Mouse (Mus musculus): ENCODE data around the gene Szt2. TPM values are rescaled to one million over a fixed set of nuclear protein-coding genes. Genes with fewer than 3 reads are reported as not detected.

The Szt2 gene
- total RNA-seq, 2 experiments from 2014 or later = 11.3 to 13.1 TPM

DNA sequence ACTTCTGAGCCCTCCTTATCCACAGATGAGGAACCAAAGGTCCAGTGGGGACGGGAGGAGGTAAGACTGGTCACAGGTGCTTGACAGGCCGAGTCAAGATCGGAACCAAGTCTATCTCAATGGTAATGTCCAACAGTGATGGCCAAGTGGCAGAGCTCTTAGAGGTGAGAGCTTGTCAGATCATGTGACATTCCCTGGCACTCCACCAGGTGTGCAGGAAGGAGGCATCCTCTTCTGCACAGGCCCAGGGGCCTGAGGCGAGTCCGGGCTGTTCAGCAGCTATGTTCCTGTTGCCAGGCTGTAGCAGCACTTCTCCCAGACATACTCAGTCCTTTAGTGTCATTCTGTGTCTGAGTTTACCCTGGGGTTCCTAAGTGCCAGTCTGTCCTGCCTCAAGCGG, 46.2 kb downstream of the Szt2 start:
- intact Hi-C loops (cut with DNase I) = no loop called here
- no peak for DNase-seq (ENCODE audit: low spot score)

DNA sequence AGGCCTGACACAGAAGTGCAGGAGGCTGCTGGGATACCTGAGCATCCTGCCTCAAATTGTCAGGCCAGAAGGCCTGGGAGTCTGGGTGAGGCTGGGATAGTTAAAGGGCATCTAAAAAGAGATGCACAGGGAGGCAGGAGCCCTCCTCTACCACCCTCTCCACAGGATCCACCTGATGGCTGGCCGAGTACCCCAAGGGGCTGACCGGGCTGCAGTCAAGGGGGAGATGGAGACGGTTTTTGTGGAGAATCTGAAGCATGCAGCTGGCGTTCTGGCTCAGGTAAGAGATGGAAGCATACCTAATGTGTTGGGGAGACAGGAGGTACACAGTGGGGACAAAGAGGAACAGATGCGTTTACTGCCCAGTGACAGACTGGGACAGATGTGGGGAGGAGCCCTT, 47.6 kb downstream of the Szt2 start:
- intact Hi-C loops (cut with DNase I) = no loop called here
- DNase-seq (ENCODE audit: low spot score) = no peak

DNA sequence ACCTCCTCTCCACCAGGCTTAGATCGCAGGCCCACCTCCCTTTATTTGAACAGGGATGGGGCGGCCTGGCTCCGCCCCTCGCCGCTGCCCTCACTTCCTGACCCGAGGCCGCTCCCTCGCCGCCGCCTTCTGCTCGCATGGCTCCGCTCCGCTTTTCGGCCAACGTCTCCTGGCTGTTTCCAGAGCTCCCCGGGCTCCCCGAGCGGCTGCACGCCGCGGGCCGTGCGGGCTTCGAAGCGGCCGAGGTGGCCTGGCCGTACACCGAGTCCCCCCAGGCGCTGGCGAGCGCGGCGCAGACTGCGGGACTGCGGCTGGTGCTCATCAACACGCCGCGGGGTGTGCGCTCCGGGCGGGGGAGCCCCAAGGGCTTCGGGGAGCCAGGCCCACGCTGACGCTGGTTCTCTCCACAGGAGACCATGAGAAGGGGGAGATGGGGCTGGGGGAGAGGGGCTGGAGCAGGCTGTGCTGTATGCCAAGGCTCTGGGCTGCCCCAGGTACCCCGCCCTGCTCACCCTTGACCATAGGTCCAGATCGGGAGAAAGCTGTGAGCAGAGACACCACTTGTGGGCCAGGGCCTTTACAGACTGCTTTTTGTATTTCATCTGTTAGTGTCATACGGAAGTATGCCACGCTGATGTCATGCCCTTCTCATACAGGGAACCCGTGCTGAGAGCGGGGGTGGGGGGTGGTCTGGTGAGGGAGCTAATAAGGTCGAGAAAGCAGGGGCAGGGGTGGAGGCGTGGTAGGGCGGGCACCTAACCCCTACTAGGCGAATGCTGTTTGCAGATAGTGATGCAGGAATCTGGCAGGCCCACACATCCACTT, 49.0 kb downstream of the Szt2 start:
- DNase-seq (ENCODE audit: low spot score) = peak; percentile 53
- intact Hi-C loops (cut with DNase I) = no loop called here

DNA sequence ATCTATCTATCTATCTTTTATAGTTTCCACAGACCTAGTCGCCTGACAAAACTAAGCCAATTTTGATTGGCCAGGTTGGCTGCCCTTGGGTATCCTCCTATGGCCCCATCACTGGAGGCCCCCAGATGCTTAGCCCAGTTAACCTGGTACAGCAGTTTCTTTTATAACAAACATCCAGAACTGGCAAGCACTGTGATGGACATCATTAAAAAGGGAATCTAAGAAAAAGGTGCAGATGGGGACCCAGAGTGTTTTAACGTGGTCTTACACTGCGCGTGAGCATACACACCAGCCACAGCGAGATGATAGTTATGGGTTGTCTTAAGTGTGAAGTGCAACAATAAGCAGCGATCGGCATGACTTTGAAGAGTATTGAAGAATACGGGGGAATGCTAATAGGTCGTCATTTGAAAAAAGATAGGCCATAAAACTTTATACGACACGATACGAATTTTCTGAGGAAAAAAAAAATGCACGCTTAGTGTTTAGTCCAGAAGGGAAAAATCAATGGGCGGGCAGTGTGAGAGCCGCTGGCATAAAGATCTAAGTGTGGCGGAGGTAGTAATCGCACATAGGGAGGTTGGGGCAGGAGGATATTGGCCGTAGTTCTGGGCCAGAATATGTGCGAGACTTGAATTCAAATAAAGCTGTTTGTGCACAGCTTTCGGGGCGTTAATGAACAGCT, 49.7 kb downstream of the Szt2 start:
- no peak for DNase-seq (ENCODE audit: low spot score)
- intact Hi-C loops (cut with DNase I) = no loop called here

DNA sequence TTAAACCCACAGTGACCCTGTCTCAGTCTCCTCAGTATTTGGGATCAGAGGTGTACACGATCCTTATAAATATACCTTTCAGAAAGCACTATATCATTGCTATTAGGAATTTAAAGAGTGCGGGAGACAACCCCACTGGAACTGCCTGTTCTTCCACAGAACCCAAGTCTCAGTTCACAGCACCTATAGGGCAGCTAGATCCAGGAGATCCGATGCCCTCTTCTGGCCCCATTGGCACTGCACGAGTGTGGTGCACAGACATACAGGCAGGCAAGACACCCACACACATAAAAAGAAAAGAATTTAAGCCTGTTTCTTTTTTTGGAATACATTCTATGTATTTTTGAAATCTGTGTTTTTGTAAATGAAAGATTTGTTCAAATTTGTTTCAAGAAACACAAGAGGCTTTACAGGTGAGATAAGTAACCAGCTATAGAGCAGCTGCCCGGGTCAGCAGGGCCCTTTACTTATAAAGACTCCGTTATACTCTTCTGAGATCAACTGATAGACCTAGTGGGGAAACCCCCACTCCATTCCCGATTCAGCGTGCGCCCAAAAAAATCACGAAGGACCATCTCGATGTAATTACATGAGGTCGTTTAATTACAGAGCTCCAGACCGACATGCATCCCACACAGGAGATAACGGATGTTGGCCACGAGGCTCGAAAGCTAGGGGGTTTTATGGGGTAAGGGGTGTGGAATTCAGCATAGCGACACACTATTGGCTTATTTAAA, 50.7 kb downstream of the Szt2 start:
- intact Hi-C loops (cut with DNase I) = no loop called here
- DNase-seq (ENCODE audit: low spot score) = no peak

DNA sequence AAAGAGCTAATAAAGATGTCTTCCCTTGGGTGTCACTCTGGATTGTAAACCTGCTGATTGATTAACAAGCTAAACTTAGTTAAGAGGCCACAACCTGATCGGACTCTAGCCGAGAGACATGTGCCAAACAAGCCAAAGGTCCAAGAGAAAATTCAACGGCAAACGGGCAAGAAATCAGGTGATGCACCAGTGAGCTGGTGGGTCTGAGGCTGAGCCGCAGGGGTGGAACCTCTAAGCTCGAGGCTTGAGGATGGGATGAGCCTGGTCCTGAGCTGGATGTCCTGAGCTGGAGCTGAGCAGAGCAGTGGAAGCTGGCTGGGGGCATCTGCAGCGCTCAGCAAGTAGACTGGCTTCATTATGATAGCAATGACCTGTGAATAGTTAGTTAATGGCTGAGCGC, 51.6 kb downstream of the Szt2 start:
- no peak for DNase-seq (ENCODE audit: low spot score)
- intact Hi-C loops (cut with DNase I) = no loop called here

DNA sequence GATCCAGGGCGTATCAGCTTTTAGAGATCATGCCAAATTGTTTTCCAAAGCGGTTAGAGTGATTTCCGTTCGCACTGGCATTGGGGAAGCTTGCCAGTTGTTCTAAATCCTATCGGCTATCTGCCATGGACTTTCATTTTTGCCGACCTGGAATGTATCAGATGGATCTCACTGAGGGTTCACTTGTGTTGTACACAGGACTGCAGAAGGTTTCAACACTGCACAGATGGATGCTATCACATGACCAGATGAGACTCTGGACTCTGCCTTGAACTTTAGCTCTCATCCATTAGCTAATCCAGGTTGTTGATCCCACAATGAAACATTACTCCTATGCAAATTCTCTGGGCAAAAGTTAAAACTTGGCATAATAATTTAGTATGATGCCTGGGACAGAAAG, 52.3 kb downstream of the Szt2 start:
- intact Hi-C loops (cut with DNase I) = no loop called here
- DNase-seq (ENCODE audit: low spot score) = no peak

DNA sequence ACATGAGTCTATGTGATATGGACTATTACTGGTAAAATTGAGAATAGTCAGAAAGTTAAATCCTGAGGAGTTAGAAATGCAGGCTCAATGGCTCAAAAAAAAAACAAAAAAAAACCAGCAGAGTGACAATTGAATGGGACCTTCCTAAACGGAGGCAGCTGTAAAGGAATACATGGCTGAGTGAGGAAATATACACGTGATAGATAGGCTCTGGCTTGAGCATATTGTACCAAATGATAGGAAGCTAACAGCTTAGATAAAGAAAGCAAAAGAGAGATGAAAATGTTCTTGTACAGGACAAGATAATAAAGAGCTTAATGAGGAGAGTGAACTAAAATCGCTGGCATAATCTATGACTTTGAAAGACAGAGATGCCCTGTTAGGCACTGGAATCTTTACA, 54.8 kb downstream of the Szt2 start:
- intact Hi-C loops (cut with DNase I) = no loop called here
- DNase-seq (ENCODE audit: low spot score) = no peak

DNA sequence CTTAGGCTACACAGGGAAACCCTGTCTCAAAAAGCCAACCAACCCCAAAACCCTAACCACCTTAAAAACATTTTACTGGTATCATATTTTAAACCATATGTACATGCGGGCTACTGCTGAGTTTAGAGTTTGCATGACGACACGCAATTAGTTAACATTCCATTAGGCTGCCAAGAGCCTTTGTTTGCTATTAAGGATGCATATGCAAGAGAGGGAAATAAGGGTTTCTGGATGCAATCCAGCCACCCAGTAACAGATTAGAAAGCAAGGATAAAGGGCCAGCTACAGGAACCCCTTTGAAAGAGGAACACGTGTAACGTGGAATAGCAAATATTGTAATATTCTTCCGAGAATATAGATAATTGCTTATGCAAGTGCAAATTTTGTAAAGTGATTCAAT, 55.4 kb downstream of the Szt2 start:
- intact Hi-C loops (cut with DNase I) = no loop called here
- DNase-seq (ENCODE audit: low spot score) = no peak

DNA sequence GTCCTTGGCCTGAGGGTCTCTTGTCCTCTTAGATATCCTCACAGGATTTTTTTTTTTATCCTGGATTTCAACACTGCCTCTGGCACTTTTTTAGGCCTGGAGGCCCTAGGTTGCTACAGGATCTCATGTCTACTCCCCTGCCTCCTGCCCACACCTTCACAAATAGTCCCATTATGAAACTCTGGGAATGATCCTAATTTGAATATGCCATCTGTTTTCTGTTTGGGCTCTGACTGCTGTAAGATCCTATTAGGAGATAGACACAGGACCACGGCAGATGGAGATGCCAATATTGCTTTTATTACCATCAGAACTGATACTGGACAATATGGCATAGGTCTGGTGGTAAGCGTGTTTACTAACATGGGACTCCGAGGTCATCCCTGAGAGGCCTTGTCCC, 57.2 kb downstream of the Szt2 start:
- no peak for DNase-seq (ENCODE audit: low spot score)
- intact Hi-C loops (cut with DNase I) = no loop called here

DNA sequence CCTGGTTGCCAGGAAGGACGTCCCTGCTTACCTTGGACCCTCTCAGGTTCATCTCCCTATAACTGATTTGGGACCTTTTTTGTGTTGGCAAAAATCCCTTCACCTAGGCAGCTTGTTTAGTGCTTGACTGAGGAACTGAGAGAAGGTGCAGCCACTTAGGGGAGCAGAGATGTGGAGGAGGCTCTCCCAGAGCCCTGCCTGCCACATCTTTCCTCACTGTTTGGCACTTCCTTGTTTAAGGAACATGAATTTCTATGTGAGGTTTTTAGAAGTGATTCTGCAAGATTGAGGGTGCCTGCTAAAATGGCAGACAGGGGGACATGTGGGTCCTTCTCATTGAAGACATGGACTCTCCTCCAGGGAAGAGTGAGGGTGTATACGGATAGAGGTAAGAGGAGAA, 58.2 kb downstream of the Szt2 start:
- intact Hi-C loops (cut with DNase I) = no loop called here

DNA sequence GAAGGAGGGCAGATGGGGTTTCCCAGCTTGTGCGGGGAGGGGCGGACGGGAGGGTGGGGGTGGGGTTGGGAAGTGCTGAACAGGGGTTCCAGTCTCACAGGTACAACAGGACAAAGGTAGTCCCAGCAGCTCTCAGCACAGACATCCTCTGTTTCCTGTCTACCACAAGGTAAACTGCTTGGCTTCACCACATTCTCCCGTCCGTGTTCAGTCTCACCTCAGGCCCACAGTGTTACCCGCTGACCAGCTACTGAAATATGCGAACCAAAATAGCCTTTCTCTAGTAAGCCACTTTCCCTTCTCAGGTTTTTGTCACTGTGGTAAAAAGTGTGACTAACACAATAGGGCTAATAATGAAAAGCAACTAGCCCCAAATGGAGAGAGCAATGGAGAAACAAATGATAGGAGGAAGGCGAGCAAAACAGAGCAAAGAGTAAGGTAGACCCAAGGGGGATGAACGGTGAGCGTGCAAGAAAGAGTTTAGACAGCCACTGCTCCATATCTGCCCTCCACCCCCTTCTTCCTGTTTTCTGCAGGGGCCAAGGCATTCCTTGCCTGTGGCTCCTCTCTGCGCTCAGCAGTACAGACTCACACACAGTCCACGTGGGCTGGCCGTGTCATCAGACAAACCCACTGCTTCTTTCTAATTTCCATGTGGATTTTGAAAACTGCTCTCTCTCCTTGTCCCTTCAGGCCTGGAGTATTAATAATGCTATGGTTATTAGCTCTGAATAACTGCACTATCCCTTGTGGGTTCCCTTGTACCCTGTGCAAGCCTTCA, 61.4 kb downstream of the Szt2 start:
- no peak for DNase-seq (ENCODE audit: low spot score)

More for the DNA sequence above, 58.2 kb downstream of the Szt2 start:
- DNase-seq (ENCODE audit: low spot score) = no peak

DNA sequence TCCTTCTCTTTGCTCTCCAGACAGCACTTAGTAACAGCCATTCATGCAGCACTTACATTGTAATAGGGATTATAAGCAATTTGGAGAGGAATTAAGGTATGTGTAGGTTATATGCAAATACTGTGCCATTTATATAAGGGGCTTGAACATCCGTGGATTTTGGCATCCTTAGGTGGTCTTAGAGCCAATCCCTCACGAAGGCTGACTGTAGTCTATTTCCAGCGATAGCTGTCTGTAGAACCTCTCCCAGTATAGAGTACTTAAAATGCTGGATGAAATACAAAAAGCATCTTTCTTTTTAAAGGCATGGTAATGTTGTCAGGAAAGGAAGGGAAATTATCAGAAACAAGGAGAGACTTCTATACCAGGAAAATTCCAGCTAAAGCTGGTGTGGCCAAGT, 67.6 kb downstream of the Szt2 start:
- no peak for DNase-seq (ENCODE audit: low spot score)
- intact Hi-C loops (cut with DNase I) = no loop called here

More for the DNA sequence above, 61.4 kb downstream of the Szt2 start:
- intact Hi-C loops (cut with DNase I) = no loop called here

DNA sequence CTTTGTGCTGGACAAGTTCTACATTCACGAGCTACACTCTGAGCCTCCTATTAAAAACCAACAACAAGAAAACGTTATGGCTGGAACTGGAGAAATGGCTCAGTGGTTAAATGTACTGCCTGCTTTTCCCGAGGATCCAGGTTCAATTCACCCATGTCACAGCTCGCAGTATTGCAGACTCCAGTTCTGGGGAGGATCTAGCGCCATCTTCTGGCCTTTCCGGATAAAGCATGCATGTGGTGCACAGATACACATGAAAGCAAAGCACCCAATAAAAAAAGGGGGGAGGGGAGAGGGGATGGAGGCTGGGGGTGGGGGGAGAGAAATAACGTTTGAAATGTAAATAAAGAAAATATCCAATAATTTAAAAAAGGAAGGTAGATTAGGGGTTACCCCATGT, 72.4 kb downstream of the Szt2 start:
- no peak for DNase-seq (ENCODE audit: low spot score)
- intact Hi-C loops (cut with DNase I) = no loop called here

DNA sequence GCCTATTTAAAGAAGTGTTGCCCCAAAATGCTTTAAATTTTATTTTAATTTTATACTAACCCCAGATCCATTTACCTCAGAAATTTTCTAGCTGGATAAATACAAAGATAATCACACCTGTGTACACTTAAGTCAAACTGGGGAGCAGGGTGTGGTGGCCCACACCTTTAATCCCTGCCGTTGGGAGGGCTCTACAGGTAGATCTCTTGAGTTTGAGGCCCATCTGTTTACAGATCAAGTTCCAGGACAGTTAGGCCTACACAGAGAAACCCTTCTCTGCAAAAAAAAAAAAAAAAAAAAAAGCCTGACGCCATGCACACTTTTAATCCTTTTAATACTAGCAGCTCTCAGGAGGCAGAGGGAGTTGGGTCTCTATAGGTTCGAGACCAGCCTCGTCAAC, 73.1 kb downstream of the Szt2 start:
- intact Hi-C loops (cut with DNase I) = no loop called here
- no peak for DNase-seq (ENCODE audit: low spot score)

DNA sequence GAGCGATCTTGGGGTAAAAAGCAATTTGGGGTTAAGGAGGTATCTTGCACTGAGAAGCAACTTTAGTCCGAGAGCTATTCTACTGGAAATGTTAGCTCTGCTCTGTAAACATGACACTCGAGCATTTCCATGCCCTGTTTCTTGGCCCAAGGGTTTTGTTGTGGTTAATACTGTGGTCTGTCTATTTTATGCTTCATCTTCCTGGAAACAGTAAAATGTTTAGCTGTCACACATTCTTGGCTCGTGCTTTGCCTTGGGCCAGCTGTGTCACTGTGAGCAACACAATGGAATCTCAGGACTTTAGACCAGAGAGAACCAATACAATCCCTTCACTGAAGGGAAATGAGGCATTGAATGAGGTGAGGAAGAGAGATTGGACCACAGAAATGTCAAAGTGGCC, 77.3 kb downstream of the Szt2 start:
- intact Hi-C loops (cut with DNase I) = no loop called here
- no peak for DNase-seq (ENCODE audit: low spot score)

DNA sequence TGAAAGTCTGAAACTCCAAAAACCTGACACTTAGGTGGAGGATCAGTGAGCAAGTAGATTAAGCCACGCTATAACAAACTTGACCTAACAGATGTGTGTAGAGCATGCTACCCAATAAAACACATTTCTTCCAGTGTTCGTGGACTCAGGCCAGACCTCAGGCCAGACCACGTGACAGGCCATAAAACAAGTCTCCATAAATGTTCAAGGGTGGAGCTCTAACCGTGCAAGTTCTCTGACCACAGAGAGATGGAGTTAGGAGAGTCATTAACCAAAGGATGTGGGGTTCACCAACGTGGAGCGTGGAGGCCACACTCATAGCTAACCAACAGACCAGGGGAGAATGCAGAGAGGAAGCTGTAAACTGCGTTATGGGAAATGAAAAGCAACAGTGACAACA, 82.6 kb downstream of the Szt2 start:
- no peak for DNase-seq (ENCODE audit: low spot score)
- intact Hi-C loops (cut with DNase I) = no loop called here

DNA sequence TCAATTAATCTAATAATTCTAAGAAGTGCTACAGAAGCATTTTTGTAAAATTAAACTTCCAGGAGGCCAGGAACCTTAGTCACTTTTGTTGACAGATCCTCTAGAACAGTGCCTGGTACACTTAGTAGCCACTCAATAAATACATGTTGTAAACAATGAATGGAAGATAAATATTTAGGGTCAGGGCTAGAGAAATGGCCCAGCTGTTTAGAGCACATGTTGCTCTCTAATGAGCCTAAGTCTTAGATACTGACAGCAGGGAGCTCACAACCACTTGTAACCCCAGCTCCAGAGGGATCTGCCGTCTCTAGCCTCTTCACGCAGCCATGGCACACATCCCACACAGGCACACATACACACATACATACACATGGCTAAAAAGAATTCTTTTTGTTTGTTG, 88.4 kb downstream of the Szt2 start:
- no peak for DNase-seq (ENCODE audit: low spot score)
- intact Hi-C loops (cut with DNase I) = no loop called here

DNA sequence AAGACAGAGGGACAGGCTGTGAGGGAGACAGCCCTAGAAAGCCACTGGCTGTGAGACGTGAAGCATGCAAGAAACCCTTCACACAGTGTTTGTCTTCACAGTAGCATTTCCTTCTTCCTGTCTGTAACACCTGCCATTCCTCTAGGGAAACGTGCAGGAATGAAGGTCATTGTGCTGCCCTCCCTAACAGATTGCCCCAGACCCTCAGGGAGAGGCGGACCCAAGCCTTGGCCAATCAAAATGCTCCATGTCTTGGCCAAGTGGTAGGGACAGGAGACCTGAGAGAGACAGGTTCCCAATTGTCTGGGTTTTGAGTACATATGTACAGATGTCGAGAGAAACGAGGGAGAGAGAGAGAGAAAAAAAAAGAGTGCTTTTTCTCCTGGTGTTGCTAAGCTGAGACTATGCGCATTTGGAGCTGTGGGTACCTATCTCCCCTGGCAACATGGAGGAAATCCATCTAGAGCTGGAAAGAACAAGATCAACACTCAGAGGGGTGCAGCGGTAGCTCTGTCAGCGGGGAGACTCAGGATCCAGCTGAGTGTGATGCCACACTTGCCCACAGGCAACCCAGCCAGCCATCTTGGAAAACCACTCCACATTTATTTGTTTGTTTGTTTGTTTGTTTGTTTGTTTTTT, 89.2 kb downstream of the Szt2 start:
- intact Hi-C loops (cut with DNase I) = no loop called here
- no peak for DNase-seq (ENCODE audit: low spot score)

DNA sequence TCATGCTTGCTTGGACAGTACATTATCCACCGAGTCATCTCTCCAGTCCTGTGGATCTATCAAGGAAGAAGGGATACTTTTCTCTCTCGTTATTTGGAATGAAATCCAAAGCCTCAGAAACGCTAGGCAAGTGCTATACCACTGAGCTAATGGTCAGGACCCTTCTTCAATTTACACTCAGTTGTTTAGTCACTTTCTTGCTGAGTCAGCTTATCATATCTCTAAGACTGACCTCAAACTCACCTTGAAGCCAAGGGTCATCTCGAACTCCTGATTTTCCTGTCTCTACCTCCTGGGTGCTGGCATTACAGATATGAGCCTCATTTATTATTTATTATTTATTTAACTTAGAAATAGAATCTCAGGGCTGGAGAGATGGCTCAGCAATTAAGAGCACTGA, 92.4 kb downstream of the Szt2 start:
- intact Hi-C loops (cut with DNase I) = no loop called here
- DNase-seq (ENCODE audit: low spot score) = no peak

Measured in heart, postnatal 25 days (tissue).